Mouse (Mus musculus) bone marrow, adult 2 months (tissue): ENCODE results near the gene Dpp4.

Experiments
- CTCF ChIP-seq: fragments of 200-500 bp; IDR thresholded peaks from 2 replicates; pipeline ENCODE4 v1.5.1; 2011; ENCODE audit warnings: low read length, control low read depth; ENCODE audit not compliant: control insufficient read depth, insufficient read depth
- POLR2A ChIP-seq: fragments of 200-500 bp; IDR thresholded peaks from 2 replicates; pipeline ENCODE4 v1.6.1; 2011; ENCODE audit warnings: low read depth, mild to moderate bottlenecking, control low read depth, low read length, borderline replicate concordance; ENCODE audit not compliant: control insufficient read depth

DNA sequence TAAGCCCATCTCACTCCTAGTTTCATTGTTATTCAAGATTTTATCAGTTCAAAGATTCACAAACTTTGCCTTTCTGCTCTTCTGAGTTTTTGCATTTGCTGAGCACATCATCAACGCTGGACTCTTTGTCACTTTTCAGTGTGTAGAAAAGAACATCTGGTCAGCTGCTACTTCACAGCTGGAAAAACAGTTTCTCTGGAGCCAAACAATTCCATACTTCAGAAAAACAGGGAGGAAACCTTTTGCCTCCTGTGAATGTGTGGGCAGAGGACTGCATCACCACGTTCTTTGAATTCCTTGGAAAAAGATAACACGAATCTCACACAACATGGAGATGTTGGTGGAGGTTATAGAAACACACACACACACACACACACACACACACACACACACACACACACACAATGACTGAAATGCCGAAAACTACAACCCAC is 11.3 kb upstream of the Dpp4 start:
- TF ChIP-seq POLR2A (no peak), CTCF (no peak)
